Mouse (Mus musculus): Measurements from ENCODE around the gene Tcf12.
A peak's percentile ranks its signal among the peaks of the same experiment; 100 is the strongest.

Tcf12 gene

DNA sequence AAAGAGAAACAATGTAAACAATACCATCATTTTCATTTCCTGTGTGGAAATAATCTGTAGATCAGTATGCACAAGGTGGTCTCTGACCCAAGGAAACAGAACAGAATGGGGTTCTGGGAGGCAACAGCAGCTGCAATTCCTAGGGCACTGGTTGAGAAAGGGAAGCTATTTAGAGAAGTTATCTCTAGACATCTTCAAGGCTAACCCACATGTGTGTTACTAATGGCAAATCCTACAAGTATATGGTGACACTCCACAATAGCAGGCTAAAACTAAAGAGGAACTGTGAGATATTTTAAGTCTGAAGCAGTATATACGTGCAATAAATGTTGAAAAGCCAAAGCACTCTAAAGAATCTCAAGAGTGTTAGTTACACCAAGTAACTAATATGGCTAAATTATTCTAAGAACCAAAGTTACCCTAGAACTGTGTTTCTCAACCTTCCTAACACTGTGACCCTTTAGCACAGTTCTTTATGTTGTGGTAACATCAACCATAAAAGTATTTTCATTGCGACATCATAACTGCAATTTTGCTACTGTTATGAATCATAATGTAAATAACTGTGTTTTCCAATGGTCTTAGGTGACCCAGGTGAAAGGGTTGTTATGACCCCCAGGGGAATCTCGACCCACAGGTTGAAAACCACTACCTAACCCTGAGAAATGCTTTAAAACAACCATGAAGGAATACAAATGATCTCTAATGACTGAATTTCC lies 22.6 kb downstream of the Tcf12 start:
- DNase-seq (ENCODE audit: low read depth, low spot score) = no peak

DNA sequence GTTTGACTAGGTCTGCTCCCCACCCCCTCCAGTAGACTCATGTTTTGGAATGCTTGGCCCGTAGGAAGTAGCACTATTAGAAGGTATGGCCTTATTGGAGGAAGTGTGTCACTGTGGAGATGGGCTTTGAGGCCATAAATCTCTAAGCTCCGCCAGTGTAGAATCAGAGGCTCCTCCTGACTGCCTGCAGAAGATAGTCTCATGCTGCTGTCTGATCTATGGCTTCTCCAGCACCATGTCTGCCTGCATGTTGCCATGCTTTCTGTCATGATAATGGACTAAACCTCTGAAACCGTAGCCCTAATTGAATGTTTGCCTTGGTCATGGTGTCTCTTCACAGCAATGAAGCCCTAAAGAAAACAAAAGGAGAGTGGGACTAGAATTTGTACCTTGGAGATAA lies 26.7 kb downstream of the Tcf12 start:
- DNase-seq (ENCODE audit: low read depth, low spot score) = no peak

- no peak for DNase-seq (ENCODE audit: low read depth, low spot score)
Measured at GRCm38 (mm10) chr9:72084131-72084530, 27.5 kb downstream of the Tcf12 start.

GRCm38 (mm10) chr9:72076158-72076557 lies 35.5 kb downstream of the Tcf12 start:
- DNase-seq (ENCODE audit: low read depth, low spot score) = no peak

DNA sequence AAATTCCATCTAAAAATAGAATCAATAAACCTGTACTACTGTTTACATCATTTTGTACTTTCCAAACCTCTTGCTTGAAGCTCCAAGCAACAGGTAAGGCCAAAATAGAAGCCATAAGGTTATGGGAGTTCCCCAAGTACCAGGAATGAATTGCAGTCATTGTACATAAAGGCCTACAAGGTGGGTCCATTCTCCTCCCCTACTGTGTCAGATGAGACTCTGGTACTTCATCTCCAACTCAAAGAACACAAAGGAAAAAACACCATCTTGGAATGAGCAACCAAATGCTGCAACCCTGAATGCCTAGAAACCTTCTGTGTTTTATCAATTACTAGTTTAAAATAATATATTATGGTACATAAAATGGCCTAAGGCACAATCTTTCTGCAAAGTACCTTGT lies 45.5 kb downstream of the Tcf12 start:
- no peak for DNase-seq (ENCODE audit: low read depth, low spot score)

DNA sequence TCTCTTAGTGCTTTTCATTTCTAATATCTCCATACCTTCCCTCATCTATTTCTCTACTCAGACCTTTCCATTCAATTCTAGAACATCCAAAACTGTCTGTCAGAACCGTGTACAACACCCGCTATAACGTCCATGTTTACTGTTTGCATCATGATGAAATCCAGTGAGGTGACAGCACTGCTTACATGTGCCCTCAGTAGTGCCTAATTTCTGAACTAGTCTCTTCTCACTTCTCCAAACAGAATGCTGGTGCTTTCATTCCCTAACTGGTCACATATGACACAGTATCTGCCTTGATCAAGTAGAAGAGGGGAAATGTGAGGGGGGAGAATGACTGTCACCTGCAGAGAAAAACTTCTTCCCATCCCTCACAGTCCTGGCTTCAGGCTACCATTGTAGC lies 58.5 kb downstream of the Tcf12 start:
- DNase-seq (ENCODE audit: low read depth, low spot score) = peak; percentile 46

DNA sequence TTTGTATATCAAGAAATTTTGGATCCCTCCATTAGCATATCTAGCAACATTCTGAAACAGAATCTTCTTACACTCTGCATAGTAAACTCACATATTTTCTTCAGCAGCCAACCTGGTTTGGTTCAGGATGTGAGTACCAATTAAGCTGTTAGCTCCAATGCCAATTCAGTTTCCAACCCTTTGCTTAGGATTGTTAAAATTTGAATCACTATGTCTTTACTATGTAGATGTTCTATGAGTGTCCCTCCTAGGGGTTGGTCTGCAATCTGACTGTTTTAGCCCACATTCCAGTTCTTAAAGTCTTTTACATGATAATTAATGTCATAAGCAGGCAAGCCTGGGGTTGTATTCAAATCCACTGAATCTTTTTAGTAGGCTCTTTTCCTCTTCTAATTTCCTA lies 71.5 kb downstream of the Tcf12 start:
- no peak for DNase-seq (ENCODE audit: low read depth, low spot score)

DNA sequence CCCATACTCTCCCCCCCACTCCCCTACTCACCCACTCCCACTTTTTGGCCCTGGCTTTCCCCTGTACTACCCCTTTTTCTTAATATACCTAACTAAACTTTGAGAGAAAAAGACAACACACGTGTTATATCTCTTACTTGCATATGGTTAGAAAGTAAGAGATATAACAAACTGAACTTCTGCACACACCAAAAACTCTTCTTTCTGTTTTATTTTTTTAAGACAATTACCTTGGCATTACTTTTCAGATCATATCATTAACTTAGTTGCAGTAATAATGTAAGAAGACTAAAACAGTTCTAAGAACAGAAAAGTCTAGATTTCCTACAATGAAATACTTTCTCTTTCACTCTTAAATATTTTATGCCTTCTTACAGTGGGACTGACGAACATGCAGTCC lies 72.3 kb downstream of the Tcf12 start:
- DNase-seq (ENCODE audit: low read depth, low spot score) = no peak

DNA sequence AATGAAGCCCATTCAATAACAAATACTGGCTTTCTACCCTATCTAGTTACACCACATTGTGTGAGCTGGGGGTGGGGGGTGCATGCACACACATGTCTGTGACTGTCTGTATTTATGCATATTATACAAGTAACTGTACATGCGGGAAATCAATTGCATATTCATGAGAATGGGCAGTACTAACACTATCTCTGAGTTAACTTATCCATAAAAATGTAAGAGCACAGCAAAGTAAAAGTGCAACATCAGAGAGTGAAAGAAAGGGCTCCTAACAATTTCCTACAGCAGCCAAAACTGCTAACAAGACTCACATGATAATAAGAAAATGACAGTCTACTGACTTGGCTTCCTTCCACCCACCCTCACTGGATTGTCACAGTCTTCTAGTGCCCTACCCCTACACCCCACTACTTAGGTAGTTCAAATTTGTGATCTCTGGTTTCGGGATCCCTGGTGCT lies 74.6 kb downstream of the Tcf12 start:
- DNase-seq (ENCODE audit: low read depth, low spot score) = no peak

DNA sequence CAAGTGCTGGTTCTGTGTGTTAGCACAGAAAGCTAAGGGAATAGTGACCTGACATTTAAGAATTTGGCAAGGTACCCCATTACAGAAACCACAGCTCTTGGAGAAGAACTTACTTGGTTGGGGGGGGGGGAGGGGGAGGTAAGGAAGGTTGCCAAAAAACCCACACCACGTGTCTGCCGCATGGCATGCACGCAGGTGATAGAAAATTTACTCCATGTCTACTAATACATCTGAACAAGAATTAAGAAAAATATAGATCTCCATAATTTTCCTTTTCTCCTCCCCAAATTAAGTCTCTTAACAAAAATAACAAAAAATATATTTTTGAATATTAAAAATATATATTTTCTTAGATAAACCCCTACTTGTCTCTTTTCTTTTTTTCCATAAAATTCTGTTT lies 75.4 kb downstream of the Tcf12 start:
- no peak for DNase-seq (ENCODE audit: low read depth, low spot score)

GRCm38 (mm10) chr9:72033271-72033670 lies 78.4 kb downstream of the Tcf12 start:
- no peak for DNase-seq (ENCODE audit: low read depth, low spot score)

GRCm38 (mm10) chr9:72030274-72030673 lies 81.4 kb downstream of the Tcf12 start:
- DNase-seq (ENCODE audit: low read depth, low spot score) = no peak

DNA sequence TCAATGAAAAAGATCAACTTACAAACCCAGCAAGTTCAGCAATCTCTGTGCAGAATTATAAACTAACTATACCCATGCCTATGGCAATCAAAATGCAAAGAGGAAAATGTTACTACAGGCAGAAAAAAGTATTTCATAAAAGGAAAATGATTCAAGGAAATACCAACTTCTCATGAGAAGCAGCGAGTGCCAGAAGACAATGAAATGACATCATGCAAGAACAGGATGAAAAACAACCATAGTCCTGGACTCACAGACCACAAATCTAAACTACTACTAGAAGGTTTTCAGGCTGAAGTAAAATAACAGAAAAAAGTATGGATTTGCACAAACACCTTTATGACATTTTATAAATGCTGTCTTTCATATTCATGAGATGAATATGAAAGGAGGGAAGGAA lies 82.1 kb downstream of the Tcf12 start:
- DNase-seq (ENCODE audit: low read depth, low spot score) = no peak

DNA sequence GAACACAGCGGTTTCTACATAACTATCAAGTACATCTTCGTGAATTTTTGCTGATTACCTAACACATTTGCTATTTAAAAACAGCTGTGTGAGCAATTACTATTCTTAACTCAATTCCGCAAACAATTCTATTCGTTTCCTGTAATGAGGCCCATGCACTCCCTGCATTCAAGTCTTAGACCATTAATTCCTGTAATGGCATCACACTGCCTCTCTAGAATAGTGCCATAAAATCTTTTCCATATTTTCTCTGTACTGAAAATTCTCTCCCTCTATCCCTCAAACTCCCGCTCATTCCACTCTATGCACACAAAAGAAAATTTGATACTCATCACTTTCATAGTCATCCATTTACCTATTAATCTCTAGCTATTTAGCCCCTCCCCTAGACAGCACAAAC lies 88.4 kb downstream of the Tcf12 start:
- DNase-seq (ENCODE audit: low read depth, low spot score) = no peak

DNA sequence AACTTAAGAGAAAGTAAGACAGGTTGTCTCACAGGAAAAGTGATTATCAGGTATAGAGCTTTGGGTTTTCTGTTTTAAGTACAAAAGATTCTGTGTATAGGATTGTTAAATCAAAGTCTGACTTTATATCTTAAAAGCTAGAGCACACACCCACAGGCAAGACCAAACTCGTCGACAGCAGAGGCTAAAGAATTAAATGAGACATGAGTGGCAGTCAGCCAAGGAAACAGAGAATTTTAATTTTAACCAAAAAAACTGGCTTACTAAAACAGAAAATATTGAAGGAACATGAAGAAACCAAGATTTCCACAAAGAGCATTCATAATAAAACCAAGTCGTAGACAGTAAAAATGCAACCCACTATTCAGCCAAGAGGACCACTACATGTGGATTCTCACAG lies 90.2 kb downstream of the Tcf12 start:
- DNase-seq (ENCODE audit: low read depth, low spot score) = no peak

- no peak for DNase-seq (ENCODE audit: low read depth, low spot score)
Measured at GRCm38 (mm10) chr9:72016021-72016420, 95.7 kb downstream of the Tcf12 start.

- DNase-seq (ENCODE audit: low read depth, low spot score) = no peak
Measured at GRCm38 (mm10) chr9:72014585-72015381, 96.9 kb downstream of the Tcf12 start.

DNA sequence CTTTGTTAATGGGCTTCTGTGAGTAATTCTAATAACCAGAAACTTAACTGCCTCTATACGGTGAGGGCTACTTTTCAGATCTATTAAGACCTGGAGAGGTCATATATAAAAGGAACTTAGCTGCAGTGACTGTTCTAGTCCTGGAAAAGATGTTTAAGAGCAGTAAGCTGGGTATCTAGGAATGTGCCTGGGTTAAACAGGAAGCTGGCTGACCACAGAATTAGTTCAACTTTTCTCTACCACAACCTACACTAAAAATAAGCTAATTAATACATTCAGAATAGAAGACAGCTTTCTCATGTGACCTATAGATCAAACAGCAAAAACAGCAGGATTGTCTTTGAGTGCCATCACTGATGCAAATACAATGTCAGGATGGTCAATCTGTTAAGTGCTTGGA lies 98.1 kb downstream of the Tcf12 start:
- DNase-seq (ENCODE audit: low read depth, low spot score) = no peak

DNA sequence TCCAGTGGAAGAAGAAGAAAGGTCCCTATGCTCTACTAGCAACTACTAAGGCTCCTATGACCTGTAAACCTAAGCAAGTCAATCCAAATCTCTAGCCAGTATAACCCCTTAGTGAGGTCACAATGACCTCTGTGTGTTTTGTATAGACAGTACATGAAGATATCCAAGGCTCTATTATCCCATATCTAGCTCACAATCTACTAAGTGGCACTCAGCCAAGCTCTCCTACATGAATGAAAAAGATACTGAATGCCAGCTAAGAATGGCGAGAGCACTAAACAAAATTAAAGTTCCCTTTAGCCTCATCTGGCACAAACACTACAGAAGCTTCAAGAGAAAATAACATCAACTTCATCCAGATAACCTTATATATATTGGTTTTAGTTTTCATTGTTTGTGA lies 103.0 kb downstream of the Tcf12 start:
- no peak for DNase-seq (ENCODE audit: low read depth, low spot score)

DNA sequence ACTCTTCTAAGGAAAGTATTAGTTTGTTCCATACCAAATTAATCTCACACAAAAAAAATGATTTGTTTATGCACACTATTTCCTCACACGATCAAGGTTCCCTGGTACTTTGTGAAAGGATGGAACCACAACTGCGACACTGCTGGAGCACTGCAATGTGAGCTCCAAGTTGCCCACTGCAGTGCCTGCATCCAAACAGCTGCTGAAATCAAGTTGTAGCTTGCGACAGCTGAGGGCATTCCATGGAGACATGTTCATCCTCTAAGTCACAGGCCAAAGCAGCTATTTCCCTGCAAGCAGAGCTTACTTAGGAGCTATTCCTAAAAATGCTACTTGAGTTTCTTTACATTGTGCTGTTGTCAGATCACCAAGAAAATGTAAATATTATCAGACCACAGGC lies 120.5 kb downstream of the Tcf12 start:
- no peak for DNase-seq (ENCODE audit: low read depth, low spot score)

DNA sequence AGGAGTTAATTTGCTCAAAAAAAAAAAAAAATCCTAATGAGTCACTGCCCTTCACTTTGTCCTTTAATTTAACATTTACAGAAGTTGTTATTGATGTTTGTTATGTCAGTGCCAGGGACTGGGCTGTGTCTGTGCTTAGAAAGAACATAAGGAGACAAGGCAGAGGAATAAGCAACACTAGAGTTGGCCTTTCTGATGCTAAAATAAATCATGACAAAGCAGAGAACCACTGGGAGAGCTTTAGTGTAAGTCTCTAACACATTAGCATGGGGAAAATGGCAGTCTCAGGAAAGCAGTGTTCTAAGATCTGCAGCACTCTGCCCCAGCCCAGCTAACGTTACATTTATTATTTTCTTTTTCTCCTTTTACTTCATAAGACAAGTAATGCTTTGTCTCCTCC lies 121.3 kb downstream of the Tcf12 start:
- no peak for DNase-seq (ENCODE audit: low read depth, low spot score)

DNA sequence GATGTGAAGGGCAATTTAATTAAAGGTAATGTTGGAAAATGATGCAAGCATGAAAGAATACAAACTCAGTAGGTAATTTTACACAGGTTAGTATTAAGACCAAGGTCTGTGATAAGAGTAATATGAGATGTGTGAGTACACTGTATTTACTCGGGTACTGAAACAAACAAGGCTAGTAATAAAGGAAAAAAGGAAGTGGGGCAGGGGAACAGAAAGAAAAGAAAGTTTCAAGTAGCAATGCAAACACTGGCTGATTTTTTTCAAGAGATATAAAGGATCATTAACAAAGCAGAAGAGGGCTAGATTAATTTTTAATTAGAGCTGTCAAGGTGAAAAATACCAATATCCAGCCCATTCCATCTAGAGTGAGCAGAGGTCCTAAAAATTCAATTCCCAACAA lies 122.0 kb downstream of the Tcf12 start:
- DNase-seq (ENCODE audit: low read depth, low spot score) = peak; percentile 60

GRCm38 (mm10) chr9:71986716-71987115 lies 125.0 kb downstream of the Tcf12 start:
- DNase-seq (ENCODE audit: low read depth, low spot score) = no peak
